Mouse (Mus musculus): ENCODE results near the gene Krt6b.
"Not testable (repeated sequence)": the region's sequence is repeated elsewhere in the genome, so short reads cannot be mapped to it uniquely, and the experiment has no call there.

The Krt6b gene

GRCm38 (mm10) chr15:101680187-101680586 lies at the start of gene Krt6b:
TSS of gene Krt6b (minus strand) at chr15:101680287.
- no peak for DNase-seq

GRCm38 (mm10) chr15:101724686-101725085 lies 44.6 kb upstream of the Krt6b start:
- DNase-seq, result no peak

- DNase-seq, result no peak
These were observed 35.7 kb upstream of the Krt6b start for GRCm38 (mm10) chr15:101715831-101716230.

- DNase-seq, result no peak
These were observed 34.3 kb upstream of the Krt6b start for GRCm38 (mm10) chr15:101714356-101714755.

- no peak for DNase-seq
These were observed 33.6 kb upstream of the Krt6b start for GRCm38 (mm10) chr15:101713731-101714130.

GRCm38 (mm10) chr15:101712720-101713119 lies 32.6 kb upstream of the Krt6b start, which contains the start of gene Krt5:
TSS of gene Krt5 (minus strand) at chr15:101712898.
- DNase-seq, result no peak

- no peak for DNase-seq
These were observed 28.6 kb upstream of the Krt6b start for GRCm38 (mm10) chr15:101708683-101709082.

GRCm38 (mm10) chr15:101707454-101707853 lies 27.4 kb upstream of the Krt6b start:
- DNase-seq, result no peak

GRCm38 (mm10) chr15:101704066-101704465 lies 24.0 kb upstream of the Krt6b start:
- DNase-seq, result peak; percentile 2 to 13

- no peak for DNase-seq
These were observed 22.3 kb upstream of the Krt6b start for GRCm38 (mm10) chr15:101702380-101702779.

- no peak for DNase-seq
These were observed 19.8 kb upstream of the Krt6b start for GRCm38 (mm10) chr15:101699866-101700265.

- no peak for DNase-seq
These were observed 19.1 kb upstream of the Krt6b start for GRCm38 (mm10) chr15:101699192-101699591.

- DNase-seq, result no peak
These were observed 17.5 kb upstream of the Krt6b start for GRCm38 (mm10) chr15:101697326-101698188.

- no peak for DNase-seq
These were observed 14.1 kb upstream of the Krt6b start, which contains the start of gene Krt6a for GRCm38 (mm10) chr15:101694207-101694606. TSS of gene Krt6a (minus strand) at chr15:101694307.

GRCm38 (mm10) chr15:101690460-101690859 lies 10.4 kb upstream of the Krt6b start:
- not testable (repeated sequence) for DNase-seq

GRCm38 (mm10) chr15:101688161-101688560 lies 8.1 kb upstream of the Krt6b start:
- no peak for DNase-seq

GRCm38 (mm10) chr15:101675978-101676377 lies 4.1 kb downstream of the Krt6b start:
- DNase-seq, result no peak

GRCm38 (mm10) chr15:101652736-101653265 lies 27.3 kb downstream of the Krt6b start:
- no peak for DNase-seq

GRCm38 (mm10) chr15:101647280-101647679 lies 32.8 kb downstream of the Krt6b start, which contains the start of gene Gm5478:
TSS of gene Gm5478 (minus strand) at chr15:101647380.
- DNase-seq, result no peak

- no peak for DNase-seq
These were observed 52.2 kb downstream of the Krt6b start, which contains the start of gene Gm5414 for GRCm38 (mm10) chr15:101627884-101628283. TSS of gene Gm5414 (minus strand) at chr15:101628188.

All from kidney, postnatal 36 days (tissue).